27 mouse cellular contexts compared by ENCODE assay signal in the genomic region with DNA sequence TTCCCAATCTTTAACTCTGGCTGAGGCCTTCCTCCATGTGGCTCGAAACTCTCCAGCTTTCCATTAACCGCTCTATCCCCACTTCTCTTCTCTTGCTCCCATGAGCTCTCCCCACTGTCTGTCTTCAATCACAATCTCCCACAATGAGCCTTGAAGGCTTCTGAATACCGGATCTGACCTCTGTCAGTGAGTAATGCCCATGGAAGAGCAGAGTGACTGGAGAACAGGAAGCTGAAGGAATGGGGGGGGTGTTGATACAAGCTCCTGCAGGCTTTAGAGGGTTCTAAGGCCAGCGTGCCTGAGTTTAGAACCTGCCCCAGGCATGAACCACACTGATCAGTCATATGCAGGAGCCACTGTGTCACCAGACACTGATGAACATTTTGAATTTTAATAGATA.
"Had no signal": no experiment of that assay in that cellular context is flagged by ENCODE, and none has a peak within 500 bp of the region (broad histone marks: within the 10 kb centered on the region; RNA-seq: fewer than 3 reads in every experiment).

No protein-coding gene starts in this region.

- H3K4me2 ChIP-seq: heart, embryonic 13.5 days; heart, embryonic 15.5 days; hindbrain, embryonic 13.5 days; hindbrain, embryonic 15.5 days; kidney, embryonic 15.5 days; limb, embryonic 12.5 days; liver, embryonic 11.5 days; liver, embryonic 13.5 days; liver, embryonic 15.5 days had no signal

- H3K4me3 ChIP-seq: heart, embryonic 10.5 days; heart, embryonic 13.5 days; heart, embryonic 15.5 days; hindbrain, embryonic 13.5 days; hindbrain, embryonic 15.5 days; kidney, embryonic 15.5 days; layer of hippocampus, adult 2 months; left cerebral cortex, adult 2 months; limb, embryonic 10.5 days; limb, embryonic 12.5 days; liver, embryonic 13.5 days; liver, embryonic 15.5 days had no signal

- DNase-seq: gastrocnemius, postnatal 14 days; gastrocnemius, postnatal 36 days; heart, adult 18-20 months; heart, postnatal 14 days; heart, postnatal 36 days; kidney, adult 11 months; kidney, adult 2 months; kidney, adult 9 months; kidney, postnatal 14 days; kidney, postnatal 4 days; liver; liver, embryonic 13.5 days had no signal

- H3K36me3 ChIP-seq: heart, embryonic 10.5 days; heart, embryonic 13.5 days; heart, embryonic 15.5 days; hindbrain, embryonic 13.5 days; hindbrain, embryonic 15.5 days; kidney, embryonic 15.5 days; limb, embryonic 10.5 days; limb, embryonic 12.5 days; liver, embryonic 13.5 days; liver, embryonic 15.5 days had no signal

- H3K27me3 ChIP-seq: heart, embryonic 13.5 days; heart, embryonic 15.5 days; hindbrain, embryonic 13.5 days; hindbrain, embryonic 15.5 days; kidney, embryonic 15.5 days; limb, embryonic 12.5 days; liver, embryonic 13.5 days; liver, embryonic 15.5 days had no signal

- H3K27ac ChIP-seq: heart, embryonic 10.5 days; heart, embryonic 13.5 days; heart, embryonic 15.5 days; hindbrain, embryonic 13.5 days; hindbrain, embryonic 15.5 days; hindbrain, postnatal 0 days; kidney, embryonic 15.5 days; kidney, postnatal 0 days; layer of hippocampus, adult 2 months; left cerebral cortex, adult 2 months; limb, embryonic 10.5 days; limb, embryonic 12.5 days; liver, embryonic 13.5 days; liver, embryonic 15.5 days had no signal

- H3K9ac ChIP-seq: heart, embryonic 13.5 days; heart, embryonic 15.5 days; hindbrain, embryonic 13.5 days; hindbrain, embryonic 15.5 days; kidney, embryonic 15.5 days; limb, embryonic 12.5 days; liver, embryonic 13.5 days; liver, embryonic 15.5 days had no signal

- H3K4me1 ChIP-seq: heart, embryonic 10.5 days; heart, embryonic 15.5 days; hindbrain, embryonic 13.5 days; kidney, embryonic 15.5 days; liver, embryonic 13.5 days; liver, embryonic 15.5 days had no signal

- ATAC-seq: hindbrain, postnatal 0 days; intestine, embryonic 16.5 days had no signal

- H3K9me3 ChIP-seq: heart, embryonic 10.5 days; heart, embryonic 13.5 days; heart, embryonic 15.5 days; hindbrain, embryonic 13.5 days; hindbrain, embryonic 15.5 days; kidney, embryonic 15.5 days; limb, embryonic 10.5 days; limb, embryonic 12.5 days; liver, embryonic 13.5 days; liver, embryonic 15.5 days had no signal
